Mouse (Mus musculus): ENCODE results near the gene Slc2a4. TPM values are rescaled to one million over a fixed set of nuclear protein-coding genes. Genes with fewer than 3 reads are reported as not detected.
"Not testable (repeated sequence)": the region's sequence is repeated elsewhere in the genome, so short reads cannot be mapped to it uniquely, and the experiment has no call there.

Slc2a4 gene
- total RNA-seq, 2 experiments from 2014 or later: 1.3 to 1.4 TPM

- no peak for DNase-seq (ENCODE audit: extremely low spot score in 1 of 2, low spot score in 2 of 2)
- intact Hi-C loops (cut with DNase I): no loop called here
Measured at GRCm38 (mm10) chr11:69979827-69980195, 31.8 kb upstream of the Slc2a4 start.

GRCm38 (mm10) chr11:69976271-69976670 lies 28.3 kb upstream of the Slc2a4 start:
- no peak for DNase-seq (ENCODE audit: extremely low spot score in 1 of 2, low spot score in 2 of 2)
- intact Hi-C loops (cut with DNase I): no loop called here

GRCm38 (mm10) chr11:69974907-69975306 lies 26.9 kb upstream of the Slc2a4 start:
- intact Hi-C loops (cut with DNase I): no loop called here
- DNase-seq (ENCODE audit: extremely low spot score in 1 of 2, low spot score in 2 of 2): no peak

- no peak for DNase-seq (ENCODE audit: extremely low spot score in 1 of 2, low spot score in 2 of 2)
Measured at GRCm38 (mm10) chr11:69970775-69971174, 22.8 kb upstream of the Slc2a4 start.

GRCm38 (mm10) chr11:69970222-69970621 lies 22.2 kb upstream of the Slc2a4 start:
- intact Hi-C loops (cut with DNase I): no loop called here
- no peak for DNase-seq (ENCODE audit: extremely low spot score in 1 of 2, low spot score in 2 of 2)

More at GRCm38 (mm10) chr11:69970775-69971174, 22.8 kb upstream of the Slc2a4 start:
- intact Hi-C loops (cut with DNase I): no loop called here

GRCm38 (mm10) chr11:69968793-69969192 lies 20.8 kb upstream of the Slc2a4 start:
- intact Hi-C loops (cut with DNase I): no loop called here
- DNase-seq (ENCODE audit: extremely low spot score in 1 of 2, low spot score in 2 of 2): no peak

GRCm38 (mm10) chr11:69966860-69967517 lies 19.0 kb upstream of the Slc2a4 start:
- DNase-seq (ENCODE audit: extremely low spot score in 1 of 2, low spot score in 2 of 2): no peak
- intact Hi-C loops (cut with DNase I): no loop called here

GRCm38 (mm10) chr11:69966006-69966859 lies 18.2 kb upstream of the Slc2a4 start:
- DNase-seq (ENCODE audit: extremely low spot score in 1 of 2, low spot score in 2 of 2): no peak
- intact Hi-C loops (cut with DNase I): no loop called here

- intact Hi-C loops (cut with DNase I): no loop called here
- DNase-seq (ENCODE audit: extremely low spot score in 1 of 2, low spot score in 2 of 2): no peak
Measured at GRCm38 (mm10) chr11:69965271-69966005, 17.4 kb upstream of the Slc2a4 start.

GRCm38 (mm10) chr11:69964650-69965270 lies 16.8 kb upstream of the Slc2a4 start, which contains the start of gene Cldn7:
TSS of gene Cldn7 (plus strand) at chr11:69964779.
- intact Hi-C loops (cut with DNase I): no loop called here

GRCm38 (mm10) chr11:69961841-69962240 lies 13.9 kb upstream of the Slc2a4 start:
- no peak for DNase-seq (ENCODE audit: extremely low spot score in 1 of 2, low spot score in 2 of 2)
- intact Hi-C loops (cut with DNase I): no loop called here

More at GRCm38 (mm10) chr11:69964650-69965270, 16.8 kb upstream of the Slc2a4 start, which contains the start of gene Cldn7:
- DNase-seq (ENCODE audit: extremely low spot score in 1 of 2, low spot score in 2 of 2): no peak

- intact Hi-C loops (cut with DNase I): no loop called here
- no peak for DNase-seq (ENCODE audit: extremely low spot score in 1 of 2, low spot score in 2 of 2)
Measured at GRCm38 (mm10) chr11:69960616-69961015, 12.6 kb upstream of the Slc2a4 start.

GRCm38 (mm10) chr11:69956218-69956617 lies 8.2 kb upstream of the Slc2a4 start:
- intact Hi-C loops (cut with DNase I): no loop called here
- no peak for DNase-seq (ENCODE audit: extremely low spot score in 1 of 2, low spot score in 2 of 2)

- intact Hi-C loops (cut with DNase I); DNase-seq (ENCODE audit: extremely low spot score in 1 of 2, low spot score in 2 of 2): not testable (repeated sequence)
Measured at GRCm38 (mm10) chr11:69955618-69956017, 7.6 kb upstream of the Slc2a4 start.

- no peak for DNase-seq (ENCODE audit: extremely low spot score in 1 of 2, low spot score in 2 of 2)
- intact Hi-C loops (cut with DNase I): no loop called here
Measured at GRCm38 (mm10) chr11:69953267-69953915, 5.4 kb upstream of the Slc2a4 start.

GRCm38 (mm10) chr11:69952274-69952673 lies 4.3 kb upstream of the Slc2a4 start:
- no peak for DNase-seq (ENCODE audit: extremely low spot score in 1 of 2, low spot score in 2 of 2)

GRCm38 (mm10) chr11:69950807-69951459 lies 2.9 kb upstream of the Slc2a4 start:
- DNase-seq (ENCODE audit: extremely low spot score in 1 of 2, low spot score in 2 of 2): no peak
- intact Hi-C loops (cut with DNase I): no loop called here

More at GRCm38 (mm10) chr11:69952274-69952673, 4.3 kb upstream of the Slc2a4 start:
- intact Hi-C loops (cut with DNase I): no loop called here

- DNase-seq (ENCODE audit: extremely low spot score in 1 of 2, low spot score in 2 of 2): peak; percentile 66 to 85
- intact Hi-C loops (cut with DNase I): loop anchor here (2.0 kb wide), 1 partner anchor 14 kb away; the partner anchor contains the start of gene Ybx2
Measured at GRCm38 (mm10) chr11:69948763-69949150, 769 bp upstream of the Slc2a4 start.

Measured in left cerebral cortex, postnatal 10 days (tissue).